Mouse (Mus musculus) ovary, postnatal 14 days (tissue): ENCODE data around the gene Efcab11.
"Not testable (repeated sequence)": the region's sequence is repeated elsewhere in the genome, so short reads cannot be mapped to it uniquely, and the experiment has no call there.

Experiments
- DNase-seq: peaks from one replicate; pipeline ENCODE4 v3.0.0; 2022; ENCODE audit warnings: low spot score

The Efcab11 gene

DNA sequence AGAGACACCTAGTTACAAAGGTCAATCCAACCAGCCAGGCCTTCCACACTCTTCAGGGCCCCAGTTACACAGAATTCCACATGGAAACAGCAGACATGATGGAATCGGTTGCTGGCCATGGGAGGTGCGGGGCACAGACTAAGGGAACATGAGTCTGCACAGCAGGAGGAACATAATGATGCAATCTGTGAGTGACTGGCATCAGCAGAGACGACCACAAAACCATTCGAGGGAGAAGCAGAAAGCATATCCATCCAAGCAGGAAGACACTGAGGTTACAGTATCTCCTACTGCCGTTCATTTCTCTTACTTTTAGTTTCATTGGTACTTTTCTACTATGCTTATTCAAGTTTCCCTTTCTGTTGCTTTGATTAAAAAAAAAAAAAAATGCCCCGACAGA, 9.6 kb downstream of the Efcab11 start:
- no peak for DNase-seq

- DNase-seq: no peak
Observed at GRCm38 (mm10) chr12:99873443-99873842, 10.8 kb downstream of the Efcab11 start.

GRCm38 (mm10) chr12:99868821-99869220, 15.4 kb downstream of the Efcab11 start:
- DNase-seq: no peak

- no peak for DNase-seq
Observed at GRCm38 (mm10) chr12:99864613-99865012, 19.6 kb downstream of the Efcab11 start.

- no peak for DNase-seq
Observed at GRCm38 (mm10) chr12:99860981-99861380, 23.3 kb downstream of the Efcab11 start.

- DNase-seq: no peak
Observed at GRCm38 (mm10) chr12:99859391-99860100, 24.7 kb downstream of the Efcab11 start.

DNA sequence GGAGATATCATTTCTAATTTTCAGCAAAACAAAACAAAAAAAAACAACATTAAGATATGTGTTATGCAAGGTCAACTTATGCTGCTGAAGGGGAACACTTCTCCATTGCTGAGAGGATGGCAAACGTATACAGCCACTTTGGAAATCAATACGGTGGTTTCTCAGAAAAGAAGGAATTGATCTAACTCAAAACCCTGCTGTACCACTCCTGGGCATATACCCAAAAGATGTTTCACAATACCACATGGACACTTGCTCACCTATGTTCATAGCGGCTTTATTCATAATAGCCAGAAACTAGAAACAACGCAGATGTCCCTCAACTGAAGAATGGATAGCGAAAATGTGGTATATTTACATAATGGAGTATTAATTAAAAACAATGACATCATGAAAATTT, 25.6 kb downstream of the Efcab11 start:
- DNase-seq: no peak

DNA sequence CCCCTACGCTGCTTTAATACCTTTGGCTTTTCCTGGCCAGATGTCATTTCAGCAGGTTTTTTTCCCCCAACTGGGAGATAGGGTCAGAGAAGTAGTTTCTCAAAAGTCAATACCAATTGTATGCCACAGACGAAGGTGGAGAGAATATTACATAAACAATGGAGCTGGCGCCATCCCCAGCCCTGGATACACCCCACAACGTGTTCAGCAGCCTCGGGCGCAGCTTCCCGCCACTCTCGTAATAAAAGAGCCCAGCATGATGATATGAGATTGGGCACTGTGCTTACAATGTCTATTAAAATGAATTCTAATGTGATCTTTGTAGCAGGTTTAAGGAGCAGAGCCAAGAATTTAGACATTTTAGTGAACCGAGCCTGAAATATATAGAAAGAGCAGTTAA, 28.2 kb downstream of the Efcab11 start:
- DNase-seq: no peak

- DNase-seq: no peak
Observed at GRCm38 (mm10) chr12:99853323-99854258, 30.6 kb downstream of the Efcab11 start.

- no peak for DNase-seq
Observed at GRCm38 (mm10) chr12:99849996-99850395, 34.2 kb downstream of the Efcab11 start.

DNA sequence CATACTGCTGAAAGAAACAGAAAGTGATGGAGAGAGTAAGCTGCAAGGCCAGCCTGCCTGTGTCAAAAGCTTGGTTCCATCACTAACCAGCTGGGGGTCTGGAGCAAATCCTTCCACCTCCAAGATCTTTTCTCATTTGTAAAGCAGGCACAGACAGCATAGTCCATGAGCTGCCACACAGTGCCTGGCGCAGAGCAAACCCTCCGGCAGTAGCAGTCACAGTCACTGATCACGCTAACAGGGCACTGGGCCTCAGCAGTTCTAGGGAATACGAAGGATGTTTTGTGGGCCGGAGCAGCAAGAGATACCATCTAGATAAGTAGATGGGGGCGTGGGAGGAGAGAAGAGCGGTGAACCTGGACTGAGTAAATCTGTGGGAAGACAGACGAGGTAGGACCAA, 39.3 kb downstream of the Efcab11 start:
- DNase-seq: no peak

- no peak for DNase-seq
Observed at GRCm38 (mm10) chr12:99838703-99839102, 45.5 kb downstream of the Efcab11 start.

- DNase-seq: no peak
Observed at GRCm38 (mm10) chr12:99838109-99838508, 46.1 kb downstream of the Efcab11 start.

DNA sequence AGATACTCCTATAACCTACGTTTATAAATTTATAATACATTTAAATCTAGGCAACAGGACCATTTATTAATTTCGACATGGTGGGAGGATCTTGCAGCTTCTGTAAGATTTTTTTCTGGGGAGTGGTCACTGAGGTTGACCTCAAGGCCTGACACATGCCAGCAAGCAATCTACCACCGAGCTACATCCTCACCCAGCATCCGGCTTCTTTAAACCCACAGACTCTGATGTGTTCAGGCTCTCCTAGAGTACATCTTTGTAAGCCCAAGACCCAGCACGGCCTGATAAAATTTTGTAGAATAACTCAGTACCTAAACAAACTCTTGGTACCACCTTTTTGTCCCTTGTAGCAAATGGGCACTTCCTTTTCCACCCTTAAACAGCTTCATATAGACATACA, 46.7 kb downstream of the Efcab11 start:
- DNase-seq: no peak

- peak; percentile 8 for DNase-seq
Observed at GRCm38 (mm10) chr12:99836404-99837131, 47.7 kb downstream of the Efcab11 start.

GRCm38 (mm10) chr12:99833476-99833875, 50.8 kb downstream of the Efcab11 start:
- DNase-seq: no peak

- DNase-seq: no peak
Observed at GRCm38 (mm10) chr12:99822591-99822990, 61.6 kb downstream of the Efcab11 start.

DNA sequence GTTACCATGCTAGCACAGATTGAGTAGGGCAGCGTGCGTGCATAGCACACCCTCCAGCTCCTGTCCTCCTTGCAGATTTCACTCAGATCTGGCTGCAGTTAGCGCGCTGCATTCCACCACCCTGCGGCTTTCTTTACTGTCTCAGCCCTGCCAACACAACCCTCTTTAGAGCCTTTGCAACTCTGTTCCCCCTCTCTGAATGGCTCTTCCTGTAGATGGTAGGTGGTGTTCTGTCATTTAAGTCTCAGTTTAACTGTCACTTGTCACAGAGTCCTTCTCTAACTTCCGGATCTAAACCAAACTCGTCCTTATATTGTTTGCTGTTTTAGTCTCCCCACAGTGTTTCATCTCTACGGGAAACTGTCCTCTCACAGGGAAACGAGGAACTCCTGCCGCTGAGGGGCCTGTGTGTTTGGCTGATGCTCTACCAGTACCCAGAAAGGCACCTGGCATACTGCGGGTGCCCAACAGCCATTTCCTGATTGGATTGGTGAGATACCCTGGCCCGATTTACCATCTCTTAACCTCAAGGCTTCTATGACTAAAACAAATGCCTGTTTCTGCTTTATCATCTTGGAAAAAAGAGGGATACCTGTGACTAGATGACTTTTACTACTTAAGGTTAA, 62.8 kb downstream of the Efcab11 start:
- DNase-seq: no peak

DNA sequence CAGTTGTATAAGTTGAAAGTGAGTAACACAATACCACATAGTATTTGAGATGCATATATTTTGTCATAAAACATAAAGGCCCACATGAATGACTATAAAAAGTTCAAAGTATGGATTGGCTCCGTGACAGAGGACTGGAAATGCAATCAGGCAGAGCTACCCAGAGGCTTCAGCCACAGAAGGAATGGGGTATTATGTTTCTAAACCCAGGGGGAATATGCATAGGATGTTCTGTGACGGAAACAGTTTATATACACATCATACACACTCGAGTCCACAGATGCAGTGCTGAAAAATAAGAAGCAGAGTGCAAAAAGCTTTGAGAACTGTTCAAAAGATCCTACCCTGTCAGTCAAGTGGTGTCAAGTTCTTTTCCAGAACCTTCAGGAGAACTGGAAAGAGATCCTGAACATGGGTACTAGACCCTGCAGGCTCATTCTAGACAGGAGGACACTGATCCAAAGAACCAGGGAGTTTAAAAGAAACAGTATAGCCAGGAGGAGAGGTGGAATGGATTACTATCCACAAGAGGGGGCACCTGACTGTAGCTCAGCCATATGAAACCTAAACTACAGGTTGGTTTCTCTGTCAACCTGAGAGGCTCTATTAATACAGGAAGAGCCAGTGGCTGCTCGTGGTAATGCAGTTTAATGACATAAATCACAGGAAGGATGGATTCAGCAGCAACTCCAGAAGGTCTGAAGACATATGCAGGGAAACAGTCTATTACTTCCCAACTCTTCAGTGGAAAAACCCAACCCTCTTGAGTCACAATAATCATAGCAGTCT, 64.9 kb downstream of the Efcab11 start:
- DNase-seq: no peak

- DNase-seq: not testable (repeated sequence)
Observed at GRCm38 (mm10) chr12:99818006-99818405, 66.2 kb downstream of the Efcab11 start.

DNA sequence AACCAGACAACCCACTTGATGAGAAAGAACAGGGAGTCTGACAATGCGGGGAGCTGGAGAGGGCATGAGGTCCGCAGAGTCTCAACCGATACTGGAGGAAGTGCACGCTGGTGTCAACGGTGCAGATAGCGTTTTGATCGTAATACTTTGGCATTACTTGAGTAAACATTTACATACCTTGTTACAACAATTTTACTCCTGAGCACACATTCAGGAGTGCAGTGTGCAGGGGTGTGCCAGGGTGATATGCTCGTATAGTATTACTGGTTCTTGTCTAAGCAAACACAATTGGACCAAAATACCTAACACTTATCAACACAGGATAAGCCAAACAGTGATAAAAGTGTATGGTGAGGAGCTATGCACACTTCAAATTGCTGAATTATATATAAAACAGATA, 69.0 kb downstream of the Efcab11 start:
- no peak for DNase-seq
